Mouse (Mus musculus) heart, adult 2 months (tissue): ENCODE data around the gene Srgap1.

Experiments used
- CTCF ChIP-seq: fragments of 200-600 bp; IDR thresholded peaks from 2 replicates; pipeline ENCODE4 v1.8.1; 2022; ENCODE audit warnings: antibody characterized with exemption, mild to moderate bottlenecking, moderate library complexity
- EP300 ChIP-seq: fragments of 200-500 bp; IDR thresholded peaks from 2 replicates; pipeline ENCODE4 v1.6.1; 2011; ENCODE audit warnings: low read depth, low read length, control low read depth; ENCODE audit not compliant: insufficient read depth
- POLR2A ChIP-seq: fragments of 200-500 bp; IDR thresholded peaks from 2 replicates; pipeline ENCODE4 v1.6.1; 2011; ENCODE audit warnings: mild to moderate bottlenecking, low read depth, low read length, control low read depth; ENCODE audit not compliant: insufficient read depth

- TF ChIP-seq CTCF (no peak), EP300 (no peak), POLR2A (no peak)
Observed at GRCm38 (mm10) chr10:121820846-121821245, 226.3 kb downstream of the Srgap1 start.
